Mouse (Mus musculus) limb, embryonic 12.5 days (tissue): ENCODE data around the gene Slc22a4. TPM values are rescaled to one million over a fixed set of nuclear protein-coding genes. Genes with fewer than 3 reads are reported as not detected.
"Not testable (repeated sequence)": the region's sequence is repeated elsewhere in the genome, so short reads cannot be mapped to it uniquely, and the experiment has no call there.

ENCODE experiments used
- ATAC-seq: fragments of 200-750 bp; cut with Nextera tagmentation; 2 replicates; pipeline ENCODE4 v1.8.0; 2017; ENCODE audit warnings: low read depth, moderate TSS enrichment; ENCODE audit not compliant: insufficient number of reproducible peaks, insufficient read depth, low FRiP score, low TSS enrichment
- H3K27ac ChIP-seq: fragments of 300-500 bp; sonication (generic); 2 replicates; pipeline ENCODE4 v1.5.1; 2016; ENCODE audit warnings: mild to moderate bottlenecking, moderate library complexity
- H3K27me3 ChIP-seq: fragments of 300-500 bp; sonication (generic); 2 replicates; pipeline ENCODE4 v1.6.1; 2016; ENCODE audit warnings: mild to moderate bottlenecking, moderate library complexity
- H3K36me3 ChIP-seq: fragments of 300-500 bp; sonication (generic); 2 replicates; pipeline ENCODE4 v1.6.1; 2016; ENCODE audit warnings: mild to moderate bottlenecking, moderate library complexity
- H3K4me1 ChIP-seq: fragments of 300-500 bp; sonication (generic); replicated peaks from 2 replicates; pipeline ENCODE4 v1.6.1; 2016
- H3K4me2 ChIP-seq: fragments of 300-500 bp; sonication (generic); 2 replicates; pipeline ENCODE4 v1.6.1; 2016; ENCODE audit warnings: mild to moderate bottlenecking, moderate library complexity
- H3K4me3 ChIP-seq: fragments of 300-500 bp; sonication (generic); replicated peaks from 2 replicates; pipeline ENCODE4 v1.5.1; 2016; ENCODE audit warnings: mild to moderate bottlenecking
- H3K9ac ChIP-seq: fragments of 300-500 bp; sonication (generic); replicated peaks from 2 replicates; pipeline ENCODE4 v1.6.1; 2016; ENCODE audit warnings: mild to moderate bottlenecking, moderate library complexity
- H3K9me3 ChIP-seq: fragments of 300-500 bp; sonication (generic); 2 replicates; pipeline ENCODE4 v1.6.1; 2016; ENCODE audit warnings: mild to moderate bottlenecking, moderate library complexity
- WGBS: fragments of 180-500 bp; shearing (Covaris S2); methylation state at CpG from one replicate; pipeline ENCODE4 v1.1.7; 2016; 5-methylcytosine and 5-hydroxymethylcytosine counted together
- polyA plus RNA-seq: library from polyadenylated mRNA; unstranded; fragments of >200 nt; fragmentation: Nextera tagmentation; extraction: Ambion mirVana; gene quantifications from 2 replicates; pipeline ENCODE4 v1.2.1, GENCODE M21; 2016

The Slc22a4 gene
- polyA plus RNA-seq, 1 experiment from 2014 or later, result 1.7 TPM

DNA sequence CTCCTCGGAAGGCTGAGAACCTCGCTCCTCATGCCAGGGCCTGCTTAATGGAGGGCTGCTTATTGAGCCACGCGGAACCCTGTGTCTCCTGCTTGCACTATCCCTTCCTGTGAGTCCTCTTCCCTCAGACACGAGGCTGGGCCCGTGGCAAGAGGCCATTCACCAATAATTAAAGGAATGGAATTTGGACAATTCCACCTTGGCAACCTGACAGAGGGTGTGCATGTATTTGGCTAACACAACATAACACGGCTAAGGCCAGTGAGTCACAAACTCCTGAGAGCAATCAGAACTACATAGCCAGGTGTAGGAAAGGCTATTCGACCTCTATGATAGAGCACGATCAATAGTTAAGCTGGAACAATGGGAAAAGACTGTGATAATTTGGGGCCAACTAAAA lies 23.7 kb downstream of the Slc22a4 start:
- Histone ChIP-seq H3K4me1 (peaks cover 22% of the 10 kb centered on the region), H3K4me3 (no peak overlapping the region), H3K27me3 (no peaks in the 10 kb centered on the region), H3K4me2 (no peak overlapping the region), H3K9ac (no peak overlapping the region), H3K36me3 (no peaks in the 10 kb centered on the region), H3K27ac (no peak overlapping the region), H3K9me3 (no peaks in the 10 kb centered on the region)
- 79% methylated on average over 9 of the region's 9 CpGs for WGBS
- ATAC-seq, result no peak

DNA sequence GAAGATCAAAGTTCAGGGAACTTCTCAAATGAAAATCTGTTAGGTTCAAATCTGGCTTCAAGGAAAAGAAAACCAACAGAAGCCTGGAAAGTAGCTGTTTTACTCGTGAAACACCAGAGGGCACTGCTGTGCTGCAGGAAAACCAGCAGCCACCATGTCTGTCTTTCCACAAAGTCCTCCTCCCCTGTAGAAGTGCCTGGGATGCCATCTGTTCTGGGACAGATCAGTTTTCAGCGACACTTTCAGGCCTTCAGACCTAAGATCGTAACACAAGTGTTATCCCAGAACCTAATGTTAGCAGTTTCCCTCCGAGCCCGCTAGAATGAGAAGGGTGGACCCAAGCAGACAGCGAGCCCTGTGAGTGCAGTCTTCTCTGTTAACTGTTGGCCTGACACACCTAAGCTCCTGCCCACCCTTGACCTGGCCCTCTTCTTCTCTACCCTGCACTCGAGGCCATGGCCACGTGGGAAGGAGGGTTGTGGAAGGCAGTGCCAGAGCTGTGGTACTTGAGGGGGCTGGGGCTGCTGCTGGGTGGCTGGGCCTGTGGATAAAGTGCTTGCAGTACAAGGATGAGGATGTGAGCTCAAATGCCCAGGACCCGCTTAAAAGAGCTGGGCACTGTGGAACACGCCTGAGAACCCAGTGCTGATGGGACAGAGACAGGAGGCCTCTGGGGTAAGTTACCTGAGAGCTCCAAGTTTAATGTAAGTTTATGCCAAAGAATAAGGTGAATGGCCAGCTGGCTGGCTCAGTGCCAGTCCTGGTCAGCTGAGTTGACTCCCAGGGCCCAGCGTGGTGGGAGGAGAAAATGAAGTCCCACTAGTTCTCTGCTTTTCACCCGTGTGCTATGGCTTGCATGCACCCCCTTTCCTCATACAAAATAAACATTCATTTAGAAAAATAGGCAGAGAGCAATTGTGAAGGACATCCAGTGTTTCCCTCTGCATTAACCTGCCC lies 24.9 kb downstream of the Slc22a4 start:
- H3K4me3 ChIP-seq, H3K9me3 ChIP-seq, H3K36me3 ChIP-seq, H3K9ac ChIP-seq, H3K27ac ChIP-seq, H3K27me3 ChIP-seq: not testable (repeated sequence)
- peaks cover 12% of the 10 kb centered on the region for H3K4me1 ChIP-seq
- 36% methylated on average over 12 of the region's 12 CpGs for WGBS
- ATAC-seq, result peak; percentile 64; the same call in 1 of the 2 replicates
- H3K4me2 ChIP-seq, result peak overlapping the region; percentile 8; the same call in 1 of the 2 replicates

DNA sequence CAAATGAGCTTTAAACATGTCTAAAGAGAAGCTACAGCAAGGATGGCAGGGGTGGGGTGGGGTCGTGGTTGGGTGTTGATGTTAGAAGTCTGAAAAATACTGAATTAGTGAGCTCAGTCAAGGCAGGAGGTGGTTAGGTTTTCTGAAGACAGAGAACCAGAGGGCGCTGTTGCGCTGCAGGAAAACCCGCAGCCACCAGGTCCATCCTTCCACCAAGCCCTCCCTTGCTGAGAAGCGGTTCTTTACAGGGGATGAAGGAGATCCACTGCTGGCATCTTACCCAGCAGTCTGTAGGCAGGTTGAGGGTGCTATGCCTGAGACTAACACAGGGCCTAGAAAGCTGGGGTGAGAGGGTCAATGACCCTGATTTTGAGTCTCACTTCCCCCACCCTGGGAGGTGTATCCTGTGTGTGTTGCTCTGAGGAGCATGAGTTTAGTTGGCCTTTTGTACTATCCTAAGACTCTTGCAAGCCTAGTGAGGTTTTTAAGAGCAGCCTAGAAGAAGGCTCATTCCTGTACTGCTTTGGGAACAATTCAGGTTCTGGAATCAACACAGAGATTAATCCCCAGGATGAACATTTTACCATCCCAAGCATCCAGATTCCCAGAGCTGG lies 25.6 kb downstream of the Slc22a4 start:
- Histone ChIP-seq H3K27me3 (no peaks in the 10 kb centered on the region), H3K9me3 (no peaks in the 10 kb centered on the region), H3K27ac (no peak overlapping the region), H3K9ac (no peak overlapping the region), H3K4me1 (peaks cover 8% of the 10 kb centered on the region), H3K4me3 (no peak overlapping the region), H3K4me2 (no peak overlapping the region), H3K36me3 (no peaks in the 10 kb centered on the region)
- WGBS, result 5% methylated on average over 5 of the region's 5 CpGs
- no peak for ATAC-seq

DNA sequence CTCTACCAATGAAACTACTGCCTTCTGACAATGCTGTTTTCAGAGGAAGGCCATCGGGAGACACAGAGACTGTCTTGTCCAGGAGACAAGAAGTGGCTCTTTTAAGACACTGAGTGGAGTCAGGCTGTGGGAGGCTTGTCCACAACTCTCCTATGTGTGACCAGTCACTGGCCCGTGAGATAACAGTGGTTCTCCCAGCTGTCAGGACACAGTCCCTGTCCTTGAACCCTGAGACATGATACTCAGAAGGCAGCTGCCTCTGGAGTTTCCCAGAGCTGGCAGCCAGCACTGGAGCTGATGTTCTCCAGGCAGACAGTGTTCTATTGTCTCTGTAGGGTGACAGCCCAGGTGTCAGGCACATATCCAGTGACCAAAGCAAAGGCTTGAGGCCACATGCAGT lies 30.2 kb downstream of the Slc22a4 start:
- no peak for ATAC-seq
- Histone ChIP-seq H3K27ac (no peak overlapping the region), H3K4me1 (peaks cover 4% of the 10 kb centered on the region), H3K9ac (no peak overlapping the region), H3K9me3 (no peaks in the 10 kb centered on the region), H3K36me3 (no peaks in the 10 kb centered on the region), H3K4me2 (no peak overlapping the region), H3K4me3 (no peak overlapping the region), H3K27me3 (no peaks in the 10 kb centered on the region)
- WGBS, result 73% methylated on average over 2 of the region's 2 CpGs

GRCm38 (mm10) chr11:53992264-53992663 lies 35.6 kb downstream of the Slc22a4 start:
- 89% methylated on average over 4 of the region's 4 CpGs for WGBS
- ATAC-seq, result no peak
- no peak overlapping the region for H3K4me3 ChIP-seq
- no peaks in the 10 kb centered on the region for H3K9me3 ChIP-seq
- H3K4me2 ChIP-seq, result no peak overlapping the region
- no peaks in the 10 kb centered on the region for H3K27me3 ChIP-seq
- H3K9ac ChIP-seq, result no peak overlapping the region
- H3K27ac ChIP-seq, result no peak overlapping the region
- H3K36me3 ChIP-seq, result no peaks in the 10 kb centered on the region
- no peaks in the 10 kb centered on the region for H3K4me1 ChIP-seq

- H3K4me3 ChIP-seq, result no peak overlapping the region
- no peak overlapping the region for H3K9ac ChIP-seq
- no peak overlapping the region for H3K4me2 ChIP-seq
- H3K4me1 ChIP-seq, result no peaks in the 10 kb centered on the region
- H3K36me3 ChIP-seq, result no peaks in the 10 kb centered on the region
- no peak for ATAC-seq
- no peak overlapping the region for H3K27ac ChIP-seq
- no peaks in the 10 kb centered on the region for H3K27me3 ChIP-seq
- WGBS, result 69% methylated on average over 1 of the region's 1 CpGs
- no peaks in the 10 kb centered on the region for H3K9me3 ChIP-seq
Measured at GRCm38 (mm10) chr11:53989232-53989631, 38.7 kb downstream of the Slc22a4 start.

DNA sequence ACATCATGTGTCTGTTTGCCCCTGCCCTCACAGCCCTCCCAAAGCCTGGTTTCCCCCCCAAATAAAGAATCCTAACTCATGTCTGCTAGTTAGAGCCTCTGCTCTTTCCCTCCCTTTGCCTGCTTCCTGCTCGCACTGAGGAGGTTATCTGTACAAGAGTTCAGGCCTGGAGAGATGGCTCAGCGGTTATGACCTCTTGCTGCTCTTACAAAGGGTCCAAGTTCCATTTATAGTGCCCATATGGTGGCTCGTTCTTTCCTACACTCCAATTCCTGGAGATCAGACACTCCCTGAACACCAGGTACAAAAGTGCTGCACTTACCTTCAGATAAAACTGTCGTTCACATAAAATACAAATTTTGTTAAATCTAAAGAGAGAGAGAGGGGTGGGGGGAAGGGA lies 39.8 kb downstream of the Slc22a4 start:
- ATAC-seq, result no peak
- H3K36me3 ChIP-seq, result no peaks in the 10 kb centered on the region
- no peaks in the 10 kb centered on the region for H3K9me3 ChIP-seq
- H3K9ac ChIP-seq, result no peak overlapping the region
- H3K4me3 ChIP-seq, result no peak overlapping the region
- no peak overlapping the region for H3K27ac ChIP-seq
- no peak overlapping the region for H3K4me2 ChIP-seq
- H3K4me1 ChIP-seq, result no peaks in the 10 kb centered on the region
- no peaks in the 10 kb centered on the region for H3K27me3 ChIP-seq
- WGBS, result 70% methylated on average over 4 of the region's 4 CpGs

- WGBS, result 83% methylated on average over 4 of the region's 4 CpGs
- no peak overlapping the region for H3K4me3 ChIP-seq
- H3K4me1 ChIP-seq, result peaks cover 4% of the 10 kb centered on the region; the same call in 1 of the 2 replicates
- H3K9ac ChIP-seq, result no peak overlapping the region
- H3K27ac ChIP-seq, result no peak overlapping the region
- H3K36me3 ChIP-seq, result no peaks in the 10 kb centered on the region
- H3K9me3 ChIP-seq, result no peaks in the 10 kb centered on the region
- no peak overlapping the region for H3K4me2 ChIP-seq
- ATAC-seq, result no peak
- peaks cover 13% of the 10 kb centered on the region for H3K27me3 ChIP-seq
Measured at GRCm38 (mm10) chr11:53981396-53981795, 46.5 kb downstream of the Slc22a4 start.

- Histone ChIP-seq H3K9ac (peak within 1 kb of the TSS; percentile 67), H3K27me3 (peaks cover 13% of the 10 kb centered on the region), H3K4me3 (peak within 1 kb of the TSS; percentile 60), H3K4me2 (peak within 1 kb of the TSS; percentile 91), H3K27ac (0 out of 2 replicates have a peak within 1 kb of the TSS, but pooled peaks have one; percentile 17), H3K36me3 (no peaks in the 10 kb centered on the region), H3K4me1 (peaks cover 4% of the 10 kb centered on the region; the same call in 1 of the 2 replicates), H3K9me3 (no peaks in the 10 kb centered on the region)
- ATAC-seq, result peak; percentile 88
- WGBS, result 1% methylated on average over 73 of the region's 73 CpGs
Measured at GRCm38 (mm10) chr11:53979788-53980621, 47.9 kb downstream of the Slc22a4 start, which contains the start of gene Slc22a21. Slc22a21 (minus strand) TSS chr11:53980332.

DNA sequence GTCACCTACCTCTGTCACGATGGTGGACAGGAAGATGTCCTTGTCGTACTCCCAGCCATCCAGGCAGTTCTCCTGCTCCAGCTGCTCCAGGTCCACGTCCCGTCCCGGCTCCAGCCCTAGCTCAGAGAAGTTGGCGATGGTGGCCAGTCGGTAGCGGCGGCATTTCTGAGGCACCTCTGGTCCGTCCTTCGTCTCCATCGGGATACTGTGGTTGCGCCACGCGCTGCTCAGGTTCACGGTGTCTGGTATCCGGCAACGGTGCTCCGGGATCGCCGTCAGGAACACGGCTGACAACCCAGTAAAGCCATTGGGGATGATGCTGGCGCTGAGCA lies 48.5 kb downstream of the Slc22a4 start:
- Histone ChIP-seq H3K4me2 (peak overlapping the region; percentile 91), H3K4me3 (peak overlapping the region; percentile 60), H3K27me3 (peaks cover 13% of the 10 kb centered on the region), H3K9ac (peak overlapping the region; percentile 67)
- not testable (repeated sequence) for H3K4me1 ChIP-seq, H3K36me3 ChIP-seq, H3K9me3 ChIP-seq, H3K27ac ChIP-seq
- 0 out of 2 replicates have a peak, but pooled peaks have one; percentile 31 for ATAC-seq
- under 1% methylated on average over 23 of the region's 23 CpGs for WGBS

DNA sequence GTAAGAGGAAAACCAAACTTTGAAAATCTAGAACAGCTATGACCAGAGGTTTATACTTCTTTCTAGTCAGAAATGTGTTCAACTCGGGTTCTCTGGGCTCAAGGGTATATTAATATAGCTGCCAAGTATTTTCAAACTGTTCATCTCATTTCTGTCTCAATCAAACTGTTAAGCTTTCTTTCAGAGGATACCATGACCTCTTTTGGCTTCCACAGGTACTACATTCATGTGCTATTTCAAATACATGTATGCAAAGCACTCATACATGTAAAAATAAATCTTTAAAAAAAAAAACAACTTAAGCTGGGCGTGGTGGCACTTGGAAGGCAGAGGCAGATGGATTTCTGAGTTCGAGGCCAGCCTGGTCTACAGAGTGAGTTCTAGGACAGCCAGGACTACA lies 50.2 kb downstream of the Slc22a4 start:
- peaks cover 13% of the 10 kb centered on the region for H3K27me3 ChIP-seq
- H3K4me3 ChIP-seq, result no peak overlapping the region
- H3K36me3 ChIP-seq, result no peaks in the 10 kb centered on the region
- peaks cover 4% of the 10 kb centered on the region; the same call in 1 of the 2 replicates for H3K4me1 ChIP-seq
- H3K9me3 ChIP-seq, result no peaks in the 10 kb centered on the region
- WGBS, result 78% methylated on average over 3 of the region's 3 CpGs
- no peak overlapping the region for H3K4me2 ChIP-seq
- H3K9ac ChIP-seq, result no peak overlapping the region
- no peak overlapping the region for H3K27ac ChIP-seq
- ATAC-seq, result no peak
